12 mouse cellular contexts compared by ENCODE assay signal in genomic region chr13:107804418-107804817, GRCm38 (mm10).
DNase-seq lines count a peak whose midpoint lies in the region; ATAC-seq and TF ChIP-seq lines count a peak whose summit lies in the region.
"Had no signal": no experiment of that assay in that cellular context is flagged by ENCODE, and none has a peak within 500 bp of the region (broad histone marks: within the 10 kb centered on the region; RNA-seq: fewer than 3 reads in every experiment).

No protein-coding gene starts in this region.

- no peak for TF ChIP-seq EP300 in liver, embryonic 14.5 days (IDR thresholded peaks at IDR 0.05; ENCODE audit: low read depth)

- TF ChIP-seq CTCF in gastrocnemius, adult 2 months (IDR thresholded peaks at IDR 0.05) = peak; percentile 31; the same call in 1 of the 2 replicates
- TF ChIP-seq CTCF in liver, embryonic 14.5 days (IDR thresholded peaks at IDR 0.05; ENCODE audit: low read depth) = peak; percentile 21; the same call in 1 of the 2 replicates

- H3K27me3 ChIP-seq in liver, embryonic 14.5 days (ENCODE audit: control insufficient read depth, insufficient read depth, low read length) = no peaks in the 10 kb centered on the region
- H3K27me3 ChIP-seq in forebrain, embryonic 15.5 days = no peaks in the 10 kb centered on the region
- H3K27me3 ChIP-seq: liver, embryonic 15.5 days had no signal

- no peaks in the 10 kb centered on the region for H3K4me1 ChIP-seq in liver, embryonic 14.5 days (replicated peaks; ENCODE audit: control insufficient read depth in 2 of 2, insufficient read depth in 2 of 2, low read length in 1 of 2)
- H3K4me1 ChIP-seq in forebrain, embryonic 15.5 days = peaks cover 12% of the 10 kb centered on the region
- H3K4me1 ChIP-seq: liver, embryonic 15.5 days had no signal

- ATAC-seq in liver, embryonic 14.5 days (ENCODE audit: insufficient read depth) = no peak
- ATAC-seq in forebrain, embryonic 15.5 days (replicated peaks) = no peak

- no peak overlapping the region for H3K4me3 ChIP-seq in gastrocnemius, adult 2 months
- no peak overlapping the region for H3K4me3 ChIP-seq in liver, embryonic 14.5 days (ENCODE audit: insufficient read depth in 1 of 2, low read depth in 2 of 2, low read length in 2 of 2)
- no peak overlapping the region for H3K4me3 ChIP-seq in forebrain, embryonic 15.5 days
- H3K4me3 ChIP-seq: liver, embryonic 15.5 days had no signal

- no peak overlapping the region for H3K4me2 ChIP-seq in liver, embryonic 14.5 days (ENCODE audit: low read depth)
- no peak overlapping the region for H3K4me2 ChIP-seq in forebrain, embryonic 15.5 days (replicated peaks)
- H3K4me2 ChIP-seq: liver, embryonic 15.5 days had no signal

- intact Hi-C loops in gastrocnemius, adult 2 months (cut with DNase I) = no loop called here

- WGBS in liver, embryonic 14.5 days (ENCODE audit: insufficient replicate concordance) = 91% methylated on average over 1 of the region's 1 CpGs
- 100% methylated on average over 1 of the region's 1 CpGs for WGBS in forebrain, embryonic 15.5 days

- DNase-seq in gastrocnemius, adult 2 months = no peak
- no peak for DNase-seq in gastrocnemius, postnatal 4 days (ENCODE audit: low spot score in 2 of 2)
- no peak for DNase-seq in liver, embryonic 14.5 days (ENCODE audit: low read depth in 3 of 3, low spot score in 3 of 3)
- DNase-seq in liver = no peak
- DNase-seq in CD4-positive helper T cell, adult 2 months (ENCODE audit: low read depth, low spot score) = peak; percentile 15
- peak; percentile 7 for DNase-seq in adipocyte (ENCODE audit: low spot score)
- no peak for DNase-seq in MN1 (ENCODE audit: low spot score)
- DNase-seq: heart, postnatal 10 days; layer of hippocampus, postnatal 36 days; midbrain, embryonic 14.5 days had no signal

- H3K36me3 ChIP-seq in liver, embryonic 14.5 days (replicated peaks; ENCODE audit: control insufficient read depth, insufficient read depth, low read depth) = no peaks in the 10 kb centered on the region
- H3K36me3 ChIP-seq in forebrain, embryonic 15.5 days = no peaks in the 10 kb centered on the region
- H3K36me3 ChIP-seq: liver, embryonic 15.5 days had no signal

- H3K27ac ChIP-seq in gastrocnemius, adult 2 months = no peak overlapping the region
- H3K27ac ChIP-seq in liver, embryonic 14.5 days = no peak overlapping the region
- H3K27ac ChIP-seq in forebrain, embryonic 15.5 days (replicated peaks) = no peak overlapping the region
- H3K27ac ChIP-seq: liver, embryonic 15.5 days had no signal

- no peak overlapping the region for H3K9ac ChIP-seq in liver, embryonic 14.5 days (replicated peaks)
- no peak overlapping the region for H3K9ac ChIP-seq in forebrain, embryonic 15.5 days (replicated peaks)
- H3K9ac ChIP-seq: liver, embryonic 15.5 days had no signal

- H3K9me3 ChIP-seq in liver, embryonic 14.5 days (ENCODE audit: control insufficient read depth, low read length) = no peaks in the 10 kb centered on the region
- no peaks in the 10 kb centered on the region for H3K9me3 ChIP-seq in forebrain, embryonic 15.5 days
- H3K9me3 ChIP-seq: liver, embryonic 15.5 days had no signal

Comparison
In these comparisons a context has a peak if more than half of its experiments do, and no peak if none do; other contexts are left out.
1. DNase-seq: peak in CD4-positive helper T cell, adult 2 months (single experiment) and adipocyte (single experiment); none in gastrocnemius, adult 2 months (single experiment), gastrocnemius, postnatal 4 days (0 of 2), liver, embryonic 14.5 days (0 of 3), liver (single experiment) and MN1 (single experiment).